20 mouse cellular contexts compared by ENCODE assay signal in the genomic region with DNA sequence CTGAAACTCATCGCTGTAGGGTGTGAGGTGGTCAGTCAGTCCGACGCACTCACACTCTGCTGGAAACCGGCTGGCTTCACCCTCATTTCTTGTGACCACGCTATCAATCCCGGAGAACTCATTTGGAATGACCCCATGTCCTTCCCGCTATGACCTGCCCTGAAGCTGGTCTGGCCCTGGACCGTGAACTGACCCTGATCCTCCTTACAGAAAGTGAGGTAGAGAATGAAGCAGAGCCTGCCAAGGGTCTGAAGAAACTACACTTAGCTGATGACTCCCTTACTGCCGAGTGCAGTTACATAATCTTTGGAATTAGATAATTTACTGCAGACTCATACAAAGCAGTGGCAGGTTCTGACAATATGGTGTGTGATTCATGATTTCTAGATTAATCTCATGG. TPM values are rescaled to one million over a fixed set of nuclear protein-coding genes. Genes with fewer than 3 reads are reported as not detected.
DNase-seq lines count a peak whose midpoint lies in the region; ATAC-seq and TF ChIP-seq lines count a peak whose summit lies in the region.
"Had no signal": no experiment of that assay in that cellular context is flagged by ENCODE, and none has a peak within 500 bp of the region (broad histone marks: within the 10 kb centered on the region; RNA-seq: fewer than 3 reads in every experiment).

No protein-coding gene starts in this region.

- H3K4me3 ChIP-seq in heart, embryonic 15.5 days: no peak overlapping the region
- no peak overlapping the region for H3K4me3 ChIP-seq in heart, embryonic 11.5 days (ENCODE audit: low read depth, low read length)
- no peak overlapping the region for H3K4me3 ChIP-seq in lung, adult 2 months (replicated peaks; ENCODE audit: extremely low read depth, low read depth, low read length)
- no peak overlapping the region for H3K4me3 ChIP-seq in kidney, embryonic 16.5 days (ENCODE audit: low read length)
- no peak overlapping the region for H3K4me3 ChIP-seq in midbrain, embryonic 15.5 days
- H3K4me3 ChIP-seq: forebrain, embryonic 13.5 days; heart, adult 2 months; limb, embryonic 13.5 days; megakaryocyte, embryonic 14.5 days; neural tube, embryonic 15.5 days had no signal

- 0 out of 2 replicates have a peak overlapping the region, but pooled peaks have one; percentile 8 for H3K9ac ChIP-seq in heart, embryonic 15.5 days
- H3K9ac ChIP-seq in heart, embryonic 11.5 days (ENCODE audit: low read depth, low read length): no peak overlapping the region
- H3K9ac ChIP-seq in kidney, embryonic 16.5 days (replicated peaks; ENCODE audit: low read length): no peak overlapping the region
- H3K9ac ChIP-seq in midbrain, embryonic 15.5 days: no peak overlapping the region
- H3K9ac ChIP-seq: forebrain, embryonic 13.5 days; limb, embryonic 13.5 days; liver, embryonic 14.5 days; neural tube, embryonic 15.5 days had no signal

- peaks cover 51% of the 10 kb centered on the region; the same call in 1 of the 2 replicates for H3K36me3 ChIP-seq in heart, embryonic 15.5 days
- H3K36me3 ChIP-seq in heart, embryonic 11.5 days (ENCODE audit: control insufficient read depth, insufficient read depth, low read length): no peaks in the 10 kb centered on the region
- H3K36me3 ChIP-seq in kidney, embryonic 16.5 days (ENCODE audit: insufficient read depth, low read length): peaks cover 41% of the 10 kb centered on the region
- H3K36me3 ChIP-seq in midbrain, embryonic 15.5 days (replicated peaks): no peaks in the 10 kb centered on the region
- H3K36me3 ChIP-seq: neural tube, embryonic 15.5 days had no signal

- no peak for ATAC-seq in heart, embryonic 15.5 days (replicated peaks; ENCODE audit: insufficient number of reproducible peaks, insufficient read depth, low FRiP score, low read depth)
- no peak for ATAC-seq in heart, embryonic 11.5 days (replicated peaks; ENCODE audit: insufficient number of reproducible peaks, low FRiP score, low TSS enrichment)
- no peak for ATAC-seq in kidney, embryonic 16.5 days (ENCODE audit: low FRiP score, low TSS enrichment)
- ATAC-seq in midbrain, embryonic 15.5 days (replicated peaks): no peak
- ATAC-seq: forebrain, embryonic 13.5 days; hindbrain, embryonic 16.5 days; midbrain, embryonic 16.5 days had no signal

- peak; percentile 35 for DNase-seq in lung, postnatal 36 days
- no peak for DNase-seq in lung, adult 2 months
- DNase-seq in cerebellum, postnatal 10 days: no peak
- DNase-seq: B cell, adult 2 months; cerebellum, adult 8-10 months; gastrocnemius, postnatal 14 days; spleen, adult 18-20 months; thymus, adult 18-20 months had no signal

- no peaks in the 10 kb centered on the region for H3K9me3 ChIP-seq in heart, embryonic 15.5 days (replicated peaks)
- no peaks in the 10 kb centered on the region for H3K9me3 ChIP-seq in heart, embryonic 11.5 days (replicated peaks; ENCODE audit: control insufficient read depth, low read length)
- H3K9me3 ChIP-seq in kidney, embryonic 16.5 days (ENCODE audit: low read length): no peaks in the 10 kb centered on the region
- no peaks in the 10 kb centered on the region for H3K9me3 ChIP-seq in midbrain, embryonic 15.5 days
- H3K9me3 ChIP-seq: forebrain, embryonic 13.5 days; limb, embryonic 13.5 days; megakaryocyte, embryonic 14.5 days; neural tube, embryonic 15.5 days had no signal

- TF ChIP-seq CTCF in lung, adult 2 months (IDR thresholded peaks at IDR 0.05; ENCODE audit: insufficient read depth, low read length): no peak

- H3K27me3 ChIP-seq in heart, embryonic 15.5 days: no peaks in the 10 kb centered on the region
- H3K27me3 ChIP-seq in heart, embryonic 11.5 days (ENCODE audit: control insufficient read depth, insufficient read depth, low read length): no peaks in the 10 kb centered on the region
- no peaks in the 10 kb centered on the region for H3K27me3 ChIP-seq in kidney, embryonic 16.5 days (ENCODE audit: insufficient read depth, low read length)
- H3K27me3 ChIP-seq in midbrain, embryonic 15.5 days (replicated peaks): no peaks in the 10 kb centered on the region
- H3K27me3 ChIP-seq: forebrain, embryonic 13.5 days; limb, embryonic 13.5 days; megakaryocyte, embryonic 14.5 days; neural tube, embryonic 15.5 days had no signal

- no peak overlapping the region for H3K4me2 ChIP-seq in heart, embryonic 15.5 days
- H3K4me2 ChIP-seq in heart, embryonic 11.5 days: no peak overlapping the region
- H3K4me2 ChIP-seq in kidney, embryonic 16.5 days (replicated peaks; ENCODE audit: low read depth, low read length): no peak overlapping the region
- no peak overlapping the region for H3K4me2 ChIP-seq in midbrain, embryonic 15.5 days
- H3K4me2 ChIP-seq: forebrain, embryonic 13.5 days; limb, embryonic 13.5 days; neural tube, embryonic 15.5 days had no signal

- WGBS in heart, embryonic 15.5 days: 71% methylated on average over 9 of the region's 9 CpGs
- 77% methylated on average over 9 of the region's 9 CpGs for WGBS in heart, embryonic 11.5 days (ENCODE audit: insufficient replicate concordance)
- WGBS in lung, adult 2 months: 79% methylated on average over 9 of the region's 9 CpGs
- WGBS in kidney, embryonic 16.5 days: 53% methylated on average over 9 of the region's 9 CpGs
- 95% methylated on average over 9 of the region's 9 CpGs for WGBS in midbrain, embryonic 15.5 days

- no peak overlapping the region for H3K27ac ChIP-seq in heart, embryonic 15.5 days
- H3K27ac ChIP-seq in heart, embryonic 11.5 days (ENCODE audit: low read depth, low read length): no peak overlapping the region
- peak overlapping the region; percentile 84 for H3K27ac ChIP-seq in kidney, embryonic 16.5 days (ENCODE audit: low read length)
- no peak overlapping the region for H3K27ac ChIP-seq in midbrain, embryonic 15.5 days
- H3K27ac ChIP-seq: forebrain, embryonic 13.5 days; heart, adult 2 months; limb, embryonic 13.5 days; liver, embryonic 14.5 days; neural tube, embryonic 15.5 days had no signal

- H3K4me1 ChIP-seq in heart, embryonic 15.5 days (replicated peaks): peaks cover 38% of the 10 kb centered on the region
- peaks cover 13% of the 10 kb centered on the region; the same call in 1 of the 2 replicates for H3K4me1 ChIP-seq in heart, embryonic 11.5 days (ENCODE audit: control insufficient read depth, insufficient read depth, low read length)
- H3K4me1 ChIP-seq in lung, adult 2 months (ENCODE audit: control insufficient read depth, insufficient read depth, low read length): 0 out of 2 replicates have a peak, but pooled peaks cover 2% of the 10 kb centered on the region
- peaks cover 33% of the 10 kb centered on the region for H3K4me1 ChIP-seq in kidney, embryonic 16.5 days (ENCODE audit: insufficient read depth, low read length)
- H3K4me1 ChIP-seq in midbrain, embryonic 15.5 days: 0 out of 2 replicates have a peak, but pooled peaks cover 4% of the 10 kb centered on the region

- no peak for TF ChIP-seq POLR2A in lung, adult 2 months (IDR thresholded peaks at IDR 0.05; ENCODE audit: borderline replicate concordance, extremely low read depth, low read depth, low read length)

RNA-seq across cellular contexts. Expression of gene Ezr, which starts 27.4 kb away (rescaled TPM):
- 109 and 136 TPM in 2 replicates for polyA plus RNA-seq in heart, embryonic 15.5 days (2015; fragmentation: Nextera tagmentation; extraction: Ambion mirVana)
- polyA plus RNA-seq in heart, embryonic 11.5 days (2014; fragmentation: Nextera tagmentation; extraction: Ambion mirVana): 89.2 and 109 TPM in 2 replicates
- 79.3 and 84.0 TPM in 2 replicates for polyA plus RNA-seq in lung, adult 2 months (2012; rRNA removed)
- 240 and 248 TPM in 2 replicates for polyA plus RNA-seq in kidney, embryonic 16.5 days (2015; fragmentation: Nextera tagmentation; extraction: Ambion mirVana)
- polyA plus RNA-seq in midbrain, embryonic 15.5 days (2015; fragmentation: Nextera tagmentation; extraction: Ambion mirVana): 32.5 and 39.6 TPM in 2 replicates
